Mouse (Mus musculus): ENCODE data around the gene Kcnj12. TPM values are rescaled to one million over a fixed set of nuclear protein-coding genes. Genes with fewer than 3 reads are reported as not detected.

Kcnj12 gene
- polyA plus RNA-seq (2014; fragmentation: Illumina TruSeq; extraction: RNeasy Lipid Tissue Mini Kit (QIAGEN cat#74804)) = not detected

DNA sequence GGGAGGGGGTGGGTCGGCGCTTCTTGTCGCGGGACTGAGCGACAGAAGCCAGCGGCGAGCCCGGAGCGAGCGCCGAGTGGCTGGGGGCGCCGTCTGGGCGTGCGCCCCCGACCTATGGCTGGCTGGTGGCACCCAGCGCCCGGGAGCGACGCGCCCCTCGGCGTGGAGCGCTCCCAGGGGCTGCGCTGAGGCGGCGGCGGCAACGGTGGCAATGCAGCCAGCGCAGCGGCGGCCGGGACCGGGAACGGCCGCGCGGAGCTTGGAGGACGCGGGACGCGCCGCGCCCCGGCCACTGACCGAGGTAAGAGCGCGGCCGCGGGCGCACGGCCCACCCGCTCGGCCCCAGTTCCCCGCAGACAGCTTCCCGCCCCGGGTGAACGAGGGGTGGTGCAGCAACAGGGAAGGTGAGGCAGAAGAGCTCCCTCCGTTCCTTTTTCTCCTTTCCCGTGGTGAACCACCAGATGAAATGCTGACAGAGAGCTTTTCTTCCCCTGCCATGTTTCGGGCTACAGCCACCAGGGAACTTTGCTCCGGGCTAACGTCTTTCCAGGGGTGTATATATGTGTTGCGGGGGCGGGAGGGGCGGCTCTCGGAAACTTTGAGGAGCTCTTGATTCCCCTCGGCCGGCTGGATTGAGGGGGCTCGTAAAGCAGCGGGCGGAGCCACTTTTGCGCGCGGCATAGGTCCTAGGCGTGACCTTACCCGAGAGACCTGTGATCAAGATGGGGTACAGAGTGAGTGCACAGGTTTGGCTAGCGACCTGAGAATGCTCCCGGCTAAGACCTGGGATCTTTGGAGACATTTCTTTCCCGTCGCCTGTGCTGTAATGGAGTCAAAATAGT, at the start of gene Kcnj12:
Gene Kcnj12 (plus strand): TSS at position 15 of the 842 bp plus-strand sequence.

Other genes starting within 250 kb of the Kcnj12 start
- 7.8 TPM for gene Top3a, start 245.2 kb upstream of the Kcnj12 start, polyA plus RNA-seq (2014; fragmentation: Illumina TruSeq; extraction: RNeasy Lipid Tissue Mini Kit (QIAGEN cat#74804))
- gene Smcr8, start 245.0 kb upstream of the Kcnj12 start, polyA plus RNA-seq (2014; fragmentation: Illumina TruSeq; extraction: RNeasy Lipid Tissue Mini Kit (QIAGEN cat#74804)) = 12.5 TPM
- 15.6 TPM for gene Shmt1, start 210.8 kb upstream of the Kcnj12 start, polyA plus RNA-seq (2014; fragmentation: Illumina TruSeq; extraction: RNeasy Lipid Tissue Mini Kit (QIAGEN cat#74804))
- 2.5 TPM for gene Dhrs7b, start 191.9 kb upstream of the Kcnj12 start, polyA plus RNA-seq (2014; fragmentation: Illumina TruSeq; extraction: RNeasy Lipid Tissue Mini Kit (QIAGEN cat#74804))
- gene Tmem11, start 143.3 kb upstream of the Kcnj12 start, polyA plus RNA-seq (2014; fragmentation: Illumina TruSeq; extraction: RNeasy Lipid Tissue Mini Kit (QIAGEN cat#74804)) = 12.6 TPM
- 2.5 TPM for gene Natd1, start 107.8 kb upstream of the Kcnj12 start, polyA plus RNA-seq (2014; fragmentation: Illumina TruSeq; extraction: RNeasy Lipid Tissue Mini Kit (QIAGEN cat#74804))
- gene Map2k3, start 90.5 kb upstream of the Kcnj12 start, polyA plus RNA-seq (2014; fragmentation: Illumina TruSeq; extraction: RNeasy Lipid Tissue Mini Kit (QIAGEN cat#74804)) = 4.8 TPM
- 2.0 TPM for gene Tnfrsf13b, start 104.2 kb downstream of the Kcnj12 start, polyA plus RNA-seq (2014; fragmentation: Illumina TruSeq; extraction: RNeasy Lipid Tissue Mini Kit (QIAGEN cat#74804))
- 45.9 TPM for gene Usp22, start 152.5 kb downstream of the Kcnj12 start, polyA plus RNA-seq (2014; fragmentation: Illumina TruSeq; extraction: RNeasy Lipid Tissue Mini Kit (QIAGEN cat#74804))
- 0.26 TPM for gene Aldh3a1, start 185.0 kb downstream of the Kcnj12 start, polyA plus RNA-seq (2014; fragmentation: Illumina TruSeq; extraction: RNeasy Lipid Tissue Mini Kit (QIAGEN cat#74804))
- gene Aldh3a2, start 244.9 kb downstream of the Kcnj12 start, polyA plus RNA-seq (2014; fragmentation: Illumina TruSeq; extraction: RNeasy Lipid Tissue Mini Kit (QIAGEN cat#74804)) = 76.1 TPM

Measured in ovary, adult 10 weeks (tissue).